Mouse (Mus musculus) right cerebral cortex, postnatal 25 days (tissue): Measurements from ENCODE around the gene Ptprk.
A peak's percentile ranks its signal among the peaks of the same experiment; 100 is the strongest.

ENCODE experiments used
- DNase-seq: peaks from one replicate; pipeline ENCODE4 v3.0.0; 2022

Ptprk gene

DNA sequence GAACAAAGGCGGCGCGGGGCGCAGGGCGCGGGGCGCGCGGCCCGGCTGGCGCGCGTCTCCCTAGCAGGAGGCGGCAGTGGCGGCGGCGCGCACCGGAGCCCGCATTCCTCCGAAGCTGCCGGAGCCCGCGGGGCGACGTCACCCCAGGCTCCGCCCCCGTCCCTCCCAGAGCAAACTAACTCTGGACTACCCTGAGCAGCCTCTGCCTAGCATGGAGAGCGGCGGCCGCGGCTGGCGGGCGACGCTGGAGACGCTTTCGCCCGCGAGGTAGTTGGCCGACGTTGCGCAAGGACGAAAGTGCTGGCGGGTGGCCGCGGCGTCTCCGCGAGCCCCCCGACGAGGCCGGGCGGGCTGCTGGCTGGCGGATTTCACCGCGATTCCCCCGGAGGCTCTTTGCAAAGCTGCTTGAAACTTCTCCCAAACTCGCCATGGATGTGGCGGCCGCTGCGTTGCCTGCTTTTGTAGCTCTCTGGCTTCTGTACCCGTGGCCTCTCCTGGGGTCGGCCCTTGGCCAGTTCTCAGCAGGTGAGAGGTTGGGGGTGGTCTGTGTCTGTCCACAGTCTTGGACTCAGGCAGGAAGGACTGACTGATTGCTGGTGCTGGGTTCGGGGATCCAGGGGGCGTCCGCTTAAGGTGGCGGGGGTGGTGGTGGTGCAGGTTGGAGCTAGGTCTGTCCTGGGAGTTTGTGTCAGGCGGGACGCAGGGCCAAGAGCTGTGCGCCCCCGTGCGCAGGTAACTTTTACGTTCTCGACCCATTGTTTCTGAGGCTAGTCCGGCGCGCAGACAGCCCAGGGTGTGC lies at the start of gene Ptprk:
Ptprk (plus strand) TSS at position 168 of the 799 bp plus-strand sequence.
- DNase-seq = peak; percentile 90

DNA sequence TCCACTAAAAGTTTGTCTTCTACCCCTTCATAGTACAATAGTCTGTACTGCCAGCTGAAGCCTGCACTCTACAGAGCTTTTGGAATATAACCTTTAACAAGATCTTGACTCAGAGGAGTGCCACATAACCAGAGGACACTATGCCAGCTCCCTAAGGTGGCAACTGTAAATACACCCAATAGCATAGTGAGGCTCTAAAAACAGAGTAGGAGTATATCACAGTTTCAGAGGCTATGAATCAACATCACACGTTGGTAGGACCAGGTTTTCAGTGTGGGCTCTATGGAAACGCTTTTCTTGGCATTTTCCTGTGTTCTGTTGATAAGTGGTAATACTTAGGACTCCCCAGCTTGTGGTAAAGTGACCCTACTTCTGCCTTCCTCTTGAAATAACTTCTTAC lies 46.8 kb upstream of the Ptprk start:
- DNase-seq = no peak

DNA sequence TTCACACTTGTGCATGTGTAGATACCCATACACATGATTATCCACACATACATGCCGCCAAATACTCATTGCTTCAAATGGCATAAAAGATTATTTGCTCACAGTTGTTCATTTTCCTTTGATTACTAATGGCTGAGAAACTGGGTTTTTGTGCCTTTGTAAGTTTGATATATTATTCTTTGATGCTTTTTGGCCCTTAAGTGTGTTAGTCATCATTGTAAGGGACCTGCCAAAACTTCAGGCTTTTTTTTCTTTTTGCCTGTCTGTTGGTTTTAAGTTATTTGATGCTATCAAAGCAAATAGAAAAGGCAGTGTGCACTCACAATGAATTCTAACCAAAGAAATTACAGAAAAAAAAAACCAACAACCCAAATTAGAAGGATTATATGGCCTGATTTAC lies 38.2 kb upstream of the Ptprk start:
- no peak for DNase-seq

DNA sequence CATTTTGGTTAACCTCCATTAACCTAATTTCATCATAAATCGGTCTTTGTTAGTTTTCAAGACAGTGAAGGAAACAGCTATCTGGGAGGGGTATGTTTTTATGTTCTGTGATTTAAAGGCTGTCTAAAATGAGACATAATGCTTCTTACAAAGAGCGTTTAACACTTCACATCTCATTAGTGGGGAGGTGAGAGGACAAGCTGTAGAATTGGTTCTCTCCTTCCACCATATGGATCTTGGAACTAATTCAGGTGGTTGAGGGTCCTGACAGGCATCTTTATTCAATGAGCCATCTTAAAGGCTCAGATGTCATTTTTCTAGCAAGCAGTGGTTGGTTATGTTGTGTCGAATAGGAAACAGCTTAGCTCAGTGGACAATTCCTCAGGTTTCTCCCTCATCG lies 19.9 kb upstream of the Ptprk start:
- no peak for DNase-seq

DNA sequence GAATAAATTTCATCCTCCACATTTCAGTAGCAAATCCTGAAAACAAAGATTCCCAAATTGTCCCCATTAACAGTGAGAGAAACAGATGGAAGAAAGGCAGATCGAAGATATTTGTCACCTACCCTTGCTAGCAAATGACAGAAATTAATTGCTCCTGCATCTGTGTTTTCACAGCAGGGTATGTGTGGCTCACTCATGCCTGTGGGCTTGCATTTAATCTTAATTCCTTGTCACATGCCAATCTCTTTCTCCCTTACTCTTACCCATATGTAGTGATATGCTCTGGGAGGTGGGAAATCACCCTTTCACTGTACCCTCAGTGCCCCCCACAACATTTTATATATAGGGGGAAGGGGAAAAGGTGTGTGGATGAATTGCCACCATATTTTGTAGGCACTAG lies 15.4 kb upstream of the Ptprk start:
- DNase-seq = no peak

DNA sequence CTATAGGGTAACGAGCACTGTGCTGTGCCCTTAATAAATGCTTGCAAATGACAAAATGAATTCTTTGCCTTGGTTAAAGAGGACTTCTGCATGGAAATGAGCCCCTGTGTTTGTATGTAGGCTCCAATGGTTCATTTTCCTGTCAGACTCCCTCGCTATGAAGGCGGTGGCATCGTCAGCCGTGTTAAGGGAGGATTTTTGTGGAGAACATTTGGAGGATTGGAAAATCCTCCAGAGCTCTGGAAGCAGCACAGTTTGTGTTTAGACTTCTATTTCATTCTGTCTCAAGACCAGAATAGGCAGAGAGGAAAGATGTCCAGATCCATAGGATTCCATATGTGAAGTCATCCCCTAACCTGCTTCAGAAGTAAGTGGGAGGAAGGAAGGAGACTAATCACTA lies 6.6 kb upstream of the Ptprk start:
- peak; percentile 17 for DNase-seq

DNA sequence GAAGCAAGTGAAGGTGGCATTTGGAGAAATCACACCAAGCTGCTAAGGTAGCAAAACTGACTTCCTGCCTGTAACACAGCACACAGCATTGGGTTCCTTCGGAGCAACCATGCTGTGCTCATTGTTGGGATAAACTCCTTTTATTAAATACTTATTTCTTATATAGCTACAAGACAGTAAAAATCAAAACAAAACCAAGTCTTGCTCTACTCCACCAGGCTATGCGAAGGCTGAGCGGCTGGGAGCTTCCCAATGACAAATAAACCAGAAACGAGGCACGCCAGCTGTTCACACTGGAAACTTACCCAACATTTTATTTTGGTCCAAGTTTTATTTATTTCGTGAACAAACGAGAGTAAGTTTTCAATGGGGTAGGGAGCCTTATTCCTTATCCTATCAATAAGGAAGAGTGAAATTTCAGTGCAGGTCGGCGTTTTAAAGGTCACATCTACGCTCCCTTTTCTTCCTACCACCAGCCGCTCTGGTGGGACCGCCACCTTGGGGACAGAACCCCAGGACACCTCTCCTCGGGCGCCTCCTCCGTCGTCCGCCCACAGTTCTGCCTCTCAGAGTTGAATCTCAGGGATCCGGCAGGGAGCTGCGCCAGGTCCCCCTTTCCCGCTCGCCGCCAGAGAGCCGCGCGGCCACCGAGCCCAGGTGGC lies 498 bp upstream of the Ptprk start:
- DNase-seq = no peak

DNA sequence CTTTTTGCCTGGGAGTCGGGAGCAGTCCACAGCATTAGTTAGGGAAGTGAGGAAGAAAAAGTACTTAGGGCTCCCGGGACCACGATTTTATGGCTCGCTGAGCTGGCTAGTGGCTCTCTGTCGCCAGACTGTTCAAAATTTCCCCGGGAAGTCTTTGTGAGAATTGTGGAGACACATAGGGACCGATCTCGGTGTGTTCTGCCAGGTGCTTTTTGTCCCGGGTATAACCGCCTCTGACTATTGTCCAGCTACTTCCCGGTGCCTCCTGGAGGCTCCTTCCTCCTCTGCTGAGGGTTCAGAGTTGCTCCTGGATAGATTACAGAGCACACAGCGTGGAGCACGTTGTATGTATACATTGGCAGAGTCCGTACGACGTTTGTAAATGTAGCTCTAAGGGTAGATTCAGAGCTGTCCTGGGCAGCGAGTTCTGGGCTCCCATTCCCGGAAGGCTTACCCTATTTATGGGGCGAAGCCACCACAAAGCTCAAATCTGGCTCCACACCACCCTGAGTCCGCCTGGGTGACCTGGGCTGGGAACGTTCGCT lies 943 bp downstream of the Ptprk start:
- peak; percentile 46 for DNase-seq

DNA sequence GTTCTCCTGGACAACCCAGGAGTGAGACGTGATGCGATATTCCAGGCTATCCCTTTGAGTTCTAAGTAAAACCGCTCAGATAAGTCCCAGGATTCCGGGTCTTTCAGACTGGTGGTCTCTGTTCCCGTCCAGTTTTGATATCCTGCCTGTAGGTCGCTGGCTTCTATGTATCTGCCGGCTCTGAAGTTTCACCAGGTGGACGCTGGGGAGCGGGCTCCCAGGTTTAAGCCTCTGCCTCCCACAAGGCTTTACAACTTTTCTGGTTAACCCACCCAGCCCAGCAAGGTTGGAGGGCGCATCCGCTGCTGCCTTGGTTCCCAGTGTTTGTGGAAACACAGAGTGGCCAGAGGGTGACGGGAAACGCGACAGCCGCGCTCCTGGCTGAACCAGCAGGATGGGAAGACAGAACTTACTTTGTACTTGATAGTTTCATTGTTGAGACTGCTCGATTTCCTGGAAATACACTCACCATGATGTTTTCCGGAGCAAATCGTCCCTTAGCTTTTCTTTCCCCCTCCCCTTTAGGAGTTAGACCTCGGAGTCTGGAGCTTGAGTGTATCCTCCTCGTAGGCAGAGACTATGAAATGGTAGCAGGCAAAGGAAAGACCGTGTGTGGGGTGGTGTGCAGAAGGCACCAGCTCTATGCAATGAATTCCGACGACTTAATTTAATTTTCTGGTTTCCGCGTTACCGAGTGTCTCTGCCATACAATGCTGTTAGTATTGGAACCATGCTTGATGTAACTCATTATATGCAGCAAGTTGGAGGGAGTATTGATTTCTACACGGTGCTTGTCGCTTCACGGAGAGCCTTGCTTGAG lies 1.6 kb downstream of the Ptprk start:
- DNase-seq = peak; percentile 35

DNA sequence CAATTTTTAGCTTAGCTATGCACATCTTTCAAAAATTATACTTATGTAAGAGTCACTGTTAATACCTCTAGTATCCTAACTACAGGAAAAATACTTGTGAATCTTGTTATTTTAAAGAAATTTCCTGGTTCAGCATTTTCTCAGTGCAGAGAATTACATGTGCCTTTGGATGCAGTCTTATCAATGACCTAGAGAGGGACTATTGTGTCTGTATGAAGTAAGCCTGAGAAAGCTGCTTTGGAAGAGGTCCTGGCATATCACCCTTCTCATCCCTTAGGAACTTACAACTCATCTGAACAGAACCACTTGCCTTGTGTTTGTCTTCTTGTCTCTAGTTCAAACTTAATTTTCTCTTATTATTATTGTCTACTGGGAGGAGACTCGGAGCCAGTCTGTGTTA lies 3.6 kb downstream of the Ptprk start:
- DNase-seq = no peak

DNA sequence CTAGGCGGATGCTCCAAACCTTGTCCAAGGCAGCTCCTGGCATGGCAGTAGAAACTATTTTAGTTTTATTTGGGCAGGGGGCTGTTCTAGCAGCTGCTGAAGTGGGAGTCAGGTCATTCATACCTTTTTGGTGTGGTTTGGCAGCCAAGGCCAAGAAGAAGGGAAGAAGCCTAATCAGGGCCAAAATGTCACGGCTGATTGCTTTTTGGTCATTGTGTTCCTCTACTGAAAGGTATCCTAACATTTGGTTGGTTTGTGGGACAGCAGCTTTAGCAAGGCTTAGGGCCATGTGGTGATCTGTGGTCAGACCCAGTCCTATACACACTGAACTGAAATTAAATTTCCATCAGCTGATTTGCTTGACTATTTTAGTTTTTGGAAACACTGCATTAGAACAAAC lies 6.6 kb downstream of the Ptprk start:
- DNase-seq = no peak

DNA sequence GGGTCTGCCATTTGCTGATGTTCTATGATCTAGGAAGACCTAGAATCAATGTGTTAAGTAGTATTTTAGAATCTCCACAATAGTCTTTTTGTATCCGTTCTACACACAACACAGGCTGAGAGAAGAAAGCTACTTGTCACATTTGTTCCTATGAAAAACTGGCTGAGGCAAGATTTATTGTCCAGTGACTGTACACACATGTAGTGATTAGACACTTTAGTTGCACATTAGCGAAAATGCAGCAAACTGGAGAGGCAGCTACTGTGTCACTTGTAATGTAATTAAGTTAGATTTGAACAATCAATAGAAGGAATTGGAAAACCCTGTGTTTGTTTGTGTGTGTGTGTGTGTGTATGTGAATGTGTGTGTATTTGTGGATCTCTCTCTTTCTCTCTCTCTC lies 8.6 kb downstream of the Ptprk start:
- DNase-seq = no peak

DNA sequence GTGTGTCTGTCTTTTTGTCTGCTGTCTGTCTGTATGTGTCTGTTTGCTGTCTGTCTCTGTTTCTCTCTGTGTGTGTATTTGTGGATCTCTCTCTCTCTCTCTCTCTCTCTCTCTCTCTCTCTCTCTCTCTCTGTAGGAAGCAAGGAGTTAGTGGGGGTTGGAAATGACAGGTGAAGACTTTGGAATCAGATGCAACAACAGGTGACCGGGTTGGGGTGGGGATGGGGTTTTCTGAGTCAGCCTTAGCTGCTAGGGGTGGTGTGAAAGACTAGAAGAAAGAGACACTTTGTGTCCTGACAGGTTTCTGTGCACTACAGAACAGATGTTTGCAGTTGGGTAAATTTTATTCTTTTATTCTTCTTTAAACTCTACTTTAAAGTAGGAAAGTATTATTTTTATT lies 9.0 kb downstream of the Ptprk start:
- no peak for DNase-seq

DNA sequence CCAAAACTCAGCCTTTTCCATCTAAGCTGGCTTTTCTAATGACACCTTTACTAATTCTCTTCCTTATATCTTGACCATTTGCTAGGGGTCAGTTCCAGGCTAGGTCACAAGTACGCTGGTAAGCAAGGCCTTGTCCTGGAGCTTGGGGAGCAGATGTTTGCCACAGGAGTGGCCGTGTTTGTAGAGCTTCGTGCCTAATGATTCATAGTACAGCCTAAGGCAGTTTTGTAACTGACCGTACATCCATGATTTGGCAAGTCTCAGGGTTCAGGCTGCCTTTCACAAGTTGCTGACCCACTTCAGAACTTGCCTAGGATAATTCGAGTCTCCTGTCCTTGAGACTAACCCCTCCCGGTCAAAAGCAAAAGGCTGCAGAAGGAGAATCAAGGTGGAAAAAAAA lies 12.7 kb downstream of the Ptprk start:
- DNase-seq = no peak

DNA sequence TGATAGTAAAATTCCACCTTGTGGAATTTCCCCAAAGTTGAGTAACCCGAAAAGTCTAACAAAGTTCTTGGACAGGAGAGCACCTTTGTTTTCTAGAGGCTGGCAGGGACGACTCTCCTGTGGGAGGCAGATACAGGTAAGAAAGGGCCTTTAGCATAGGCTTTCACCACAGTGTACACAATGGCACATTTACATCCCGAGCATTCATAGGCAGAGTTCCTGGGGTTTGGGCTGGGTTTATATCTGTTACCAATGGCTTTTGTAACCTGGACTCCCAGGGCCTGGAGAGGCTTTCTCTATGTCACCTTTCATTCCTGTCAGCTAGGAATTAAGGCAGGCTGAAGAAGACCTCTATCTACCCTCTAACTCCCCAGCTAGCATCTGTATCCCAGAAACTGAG lies 13.1 kb downstream of the Ptprk start:
- DNase-seq = no peak

DNA sequence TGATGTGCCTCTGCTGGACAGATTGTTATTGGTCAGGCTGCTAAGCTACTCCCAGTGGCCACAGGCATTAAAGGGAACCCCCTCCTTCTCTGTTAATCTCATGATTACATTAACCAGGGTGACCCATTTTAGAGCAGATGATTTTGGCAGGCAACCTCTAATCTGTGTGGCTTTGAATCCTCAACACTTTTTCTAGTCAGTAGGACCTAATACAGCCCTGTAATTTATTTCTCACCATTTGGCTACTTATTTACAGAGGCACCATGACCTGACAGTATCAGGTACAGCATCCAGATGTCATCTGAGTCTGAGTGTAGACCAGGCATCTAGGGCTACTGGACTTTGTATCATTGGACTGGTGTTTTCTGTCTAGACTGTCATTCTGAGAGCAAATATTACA lies 21.4 kb downstream of the Ptprk start:
- no peak for DNase-seq

DNA sequence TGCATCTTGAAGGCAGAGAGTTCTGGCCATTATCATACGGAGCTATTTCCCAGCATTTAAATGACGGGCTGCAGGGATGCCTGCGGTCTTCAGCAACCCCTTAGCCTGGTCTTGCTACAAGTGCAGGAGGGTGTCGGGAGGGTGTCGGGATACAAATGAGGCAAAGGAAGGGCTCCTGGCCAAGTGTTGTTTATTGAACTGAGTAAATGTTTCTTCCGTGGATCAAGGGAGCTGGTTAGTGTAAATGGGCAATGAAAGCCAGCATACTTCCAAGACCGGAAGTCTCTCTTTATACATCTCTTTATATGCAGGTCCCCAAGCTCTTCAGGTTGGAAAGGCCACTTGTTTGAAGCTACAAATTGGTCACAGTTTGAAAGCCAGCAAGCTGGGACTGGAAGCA lies 23.0 kb downstream of the Ptprk start:
- no peak for DNase-seq

DNA sequence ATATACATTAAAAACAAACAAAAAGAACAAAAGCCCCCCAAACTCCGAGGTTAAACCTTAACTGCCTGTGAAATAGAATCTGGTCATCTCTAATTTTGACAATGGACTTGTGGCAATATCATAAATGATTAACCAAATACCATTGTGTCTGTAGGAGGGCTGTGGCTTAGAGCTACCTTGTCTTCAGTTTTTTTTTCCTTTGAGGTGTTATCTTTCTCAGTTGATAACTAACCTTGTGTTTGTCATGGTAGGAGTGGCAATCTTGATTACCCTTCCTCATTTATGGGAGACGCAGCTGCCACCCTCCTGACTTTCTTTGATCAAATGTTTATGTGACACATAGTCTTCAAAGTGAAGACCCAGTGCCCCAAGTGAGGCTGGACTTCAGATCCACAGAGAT lies 24.3 kb downstream of the Ptprk start:
- DNase-seq = no peak

DNA sequence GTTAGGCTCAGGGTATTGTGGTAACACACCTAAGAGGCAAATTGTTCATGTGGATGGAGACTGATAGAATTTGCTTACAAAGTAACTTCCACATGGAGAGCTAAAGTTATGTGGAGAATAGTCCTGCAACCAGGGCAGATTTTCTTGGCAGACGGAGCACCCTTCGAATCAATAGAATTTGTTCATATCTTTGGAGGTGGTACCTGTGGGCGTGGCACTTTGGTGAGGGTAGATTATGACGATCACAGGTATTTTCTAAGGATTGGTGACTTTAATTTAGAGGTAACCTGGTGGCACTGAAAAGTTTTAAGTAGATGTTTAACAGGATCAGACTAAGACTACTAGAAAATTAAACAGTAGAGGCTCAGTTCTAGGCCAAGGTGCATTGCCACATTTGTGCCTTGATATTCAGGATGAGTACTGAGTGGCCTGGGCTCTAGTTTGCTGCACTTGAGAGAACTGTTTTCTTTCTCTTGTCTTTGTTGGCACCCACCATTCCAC lies 28.8 kb downstream of the Ptprk start:
- no peak for DNase-seq

DNA sequence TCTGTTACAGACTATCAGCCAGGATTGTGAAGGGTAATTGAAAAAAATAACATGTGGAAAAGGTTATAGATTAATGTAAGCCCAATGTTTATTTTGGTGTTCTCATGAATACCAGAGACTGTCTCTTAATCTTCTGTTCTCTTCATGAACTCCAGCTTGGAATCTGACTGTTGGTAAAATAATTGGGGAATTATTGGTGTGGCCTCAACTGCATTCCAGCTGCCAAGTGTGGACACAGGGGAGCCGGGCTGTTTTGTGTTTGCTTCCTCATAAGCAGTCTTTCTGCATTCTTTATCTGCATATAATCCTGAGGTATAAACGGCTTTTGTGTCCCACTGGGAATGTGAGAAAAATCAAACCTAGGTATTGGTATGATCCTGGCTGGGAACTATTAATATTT lies 29.3 kb downstream of the Ptprk start:
- no peak for DNase-seq

DNA sequence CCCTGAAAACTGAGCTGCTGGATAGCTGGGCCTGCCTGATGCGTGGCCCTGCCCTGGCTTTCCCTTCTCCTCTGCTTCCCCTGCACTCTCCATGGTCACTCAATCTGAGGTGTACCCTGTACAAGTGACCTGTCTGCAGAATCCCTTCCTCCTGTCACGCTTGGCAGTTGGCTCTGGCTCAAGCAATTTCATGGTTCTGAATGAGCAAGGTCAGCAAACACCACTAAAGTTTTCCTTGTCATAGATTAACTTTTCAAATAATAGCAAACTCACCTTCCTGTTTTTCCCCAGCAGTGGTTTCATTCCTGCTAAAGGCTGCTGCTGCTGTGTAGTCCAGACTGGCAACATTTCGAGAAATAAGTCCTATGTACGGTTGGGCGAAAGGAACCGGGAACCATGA lies 30.6 kb downstream of the Ptprk start:
- DNase-seq = no peak

DNA sequence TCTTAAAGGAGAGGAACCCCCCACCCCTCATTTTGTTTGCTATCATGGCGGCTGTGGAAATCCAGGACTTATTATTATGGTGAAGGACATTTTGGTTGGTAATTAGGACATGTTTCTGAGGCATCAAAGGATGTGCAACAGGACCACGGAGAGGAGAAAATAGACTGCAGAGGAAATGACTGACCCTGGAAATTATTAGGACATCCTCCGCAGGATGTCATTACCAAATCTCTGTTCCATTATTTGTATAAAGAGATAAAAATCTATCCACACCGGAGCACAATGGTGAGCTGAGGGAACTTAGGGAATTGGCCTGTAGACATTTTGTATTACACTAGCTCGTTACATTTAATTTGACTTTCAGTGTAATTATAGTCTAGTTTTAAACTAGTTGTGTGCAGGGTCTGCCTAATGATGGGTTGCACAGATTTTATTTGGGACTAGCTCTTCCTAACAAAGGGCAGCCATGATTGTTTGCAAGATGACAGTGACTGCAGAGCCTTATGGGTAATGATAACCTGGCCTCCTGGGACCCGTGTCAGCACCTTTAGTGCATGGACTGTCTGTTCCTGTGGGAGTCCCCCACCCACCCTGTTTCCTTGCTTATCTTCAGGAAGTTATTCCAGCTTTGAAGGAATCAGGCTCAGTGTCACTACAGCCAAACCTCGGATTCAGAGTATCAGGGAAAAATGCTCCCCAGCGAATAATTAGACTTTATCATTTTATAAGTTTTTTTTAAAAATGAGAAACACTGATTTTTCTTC lies 38.4 kb downstream of the Ptprk start:
- DNase-seq = no peak

DNA sequence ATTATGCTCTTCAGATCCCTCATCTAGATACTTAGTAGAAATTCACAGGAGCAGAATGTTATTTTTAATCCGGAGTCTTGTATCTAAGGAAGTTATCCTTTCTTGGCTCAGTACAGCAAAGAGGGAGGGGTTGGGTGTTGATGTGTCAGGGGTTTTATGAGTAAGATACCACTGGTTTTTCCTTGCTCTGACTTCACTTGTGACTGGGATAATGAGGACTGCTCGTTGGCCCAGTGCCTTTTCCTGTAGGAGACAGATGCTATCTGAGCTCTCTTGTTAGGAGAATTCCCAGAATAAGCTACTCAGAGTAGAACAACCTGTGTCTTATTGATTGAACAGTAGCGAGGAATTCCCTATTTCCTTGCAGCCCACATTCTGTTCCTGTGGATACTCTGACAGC lies 39.3 kb downstream of the Ptprk start:
- DNase-seq = peak; percentile 52
